In genomic region chr6:139577026-139577861, GRCm38 (mm10) we compare ENCODE assay signal across 8 mouse cellular contexts. TPM values are rescaled to one million over a fixed set of nuclear protein-coding genes. Genes with fewer than 3 reads are reported as not detected.
DNase-seq lines count a peak whose midpoint lies in the region; ATAC-seq and TF ChIP-seq lines count a peak whose summit lies in the region.

No protein-coding gene starts in this region.

- no peaks in the 10 kb centered on the region for H3K36me3 ChIP-seq in embryonic facial prominence, embryonic 11.5 days (replicated peaks; ENCODE audit: control insufficient read depth, insufficient read depth, low read depth, low read length)
- no peaks in the 10 kb centered on the region for H3K36me3 ChIP-seq in embryonic facial prominence, embryonic 10.5 days (replicated peaks)
- H3K36me3 ChIP-seq in lung, embryonic 16.5 days (ENCODE audit: control insufficient read depth, insufficient read depth, low read length) = no peaks in the 10 kb centered on the region
- no peaks in the 10 kb centered on the region for H3K36me3 ChIP-seq in liver, embryonic 14.5 days (replicated peaks; ENCODE audit: control insufficient read depth, insufficient read depth, low read depth)
- no peaks in the 10 kb centered on the region for H3K36me3 ChIP-seq in stomach, postnatal 0 days (ENCODE audit: control insufficient read depth, insufficient read depth, low read length)

- 58% methylated on average over 18 of the region's 18 CpGs for WGBS in embryonic facial prominence, embryonic 11.5 days
- WGBS in embryonic facial prominence, embryonic 10.5 days = 58% methylated on average over 18 of the region's 18 CpGs
- WGBS in lung, embryonic 16.5 days = 40% methylated on average over 18 of the region's 18 CpGs
- WGBS in liver, embryonic 14.5 days (ENCODE audit: insufficient replicate concordance) = 42% methylated on average over 18 of the region's 18 CpGs
- WGBS in stomach, postnatal 0 days = 45% methylated on average over 18 of the region's 18 CpGs

- peak; percentile 27; the same call in 1 of the 2 replicates for TF ChIP-seq CTCF in liver, embryonic 14.5 days (IDR thresholded peaks at IDR 0.05; ENCODE audit: low read depth)
- peak; percentile 85 for TF ChIP-seq CTCF in stomach, postnatal 0 days (IDR thresholded peaks at IDR 0.05; ENCODE audit: low read depth)

- no peaks in the 10 kb centered on the region for H3K9me3 ChIP-seq in embryonic facial prominence, embryonic 11.5 days (replicated peaks; ENCODE audit: control insufficient read depth, low read length)
- H3K9me3 ChIP-seq in embryonic facial prominence, embryonic 10.5 days = no peaks in the 10 kb centered on the region
- H3K9me3 ChIP-seq in lung, embryonic 16.5 days (ENCODE audit: control insufficient read depth, low read length) = no peaks in the 10 kb centered on the region
- no peaks in the 10 kb centered on the region for H3K9me3 ChIP-seq in liver, embryonic 14.5 days (ENCODE audit: control insufficient read depth, low read length)
- no peaks in the 10 kb centered on the region for H3K9me3 ChIP-seq in stomach, postnatal 0 days (ENCODE audit: control insufficient read depth, low read length)

- ATAC-seq in embryonic facial prominence, embryonic 11.5 days (replicated peaks; ENCODE audit: insufficient number of reproducible peaks, low FRiP score, low TSS enrichment, low read depth) = no peak
- no peak; the same call in 1 of the 2 replicates for ATAC-seq in lung, embryonic 16.5 days (ENCODE audit: low read depth)
- no peak for ATAC-seq in liver, embryonic 14.5 days (ENCODE audit: insufficient read depth)
- ATAC-seq in stomach, postnatal 0 days (ENCODE audit: low FRiP score, low TSS enrichment) = peak; percentile 57

- DNase-seq in embryonic facial prominence, embryonic 11.5 days (ENCODE audit: low spot score) = peak; percentile 73
- DNase-seq in embryonic facial prominence, embryonic 10.5 days (ENCODE audit: low spot score) = no peak
- no peak for DNase-seq in lung, postnatal 25 days (ENCODE audit: low spot score)
- no peak for DNase-seq in liver, embryonic 14.5 days (ENCODE audit: low read depth in 3 of 3, low spot score in 3 of 3)
- DNase-seq in stomach, postnatal 0 days (ENCODE audit: low spot score) = peak; percentile 19
- no peak for DNase-seq in thymus, postnatal 0 days (ENCODE audit: low spot score)
- DNase-seq in gastrocnemius, postnatal 10 days = no peak

- H3K4me2 ChIP-seq in embryonic facial prominence, embryonic 11.5 days (ENCODE audit: low read depth, low read length) = no peak overlapping the region
- H3K4me2 ChIP-seq in lung, embryonic 16.5 days (ENCODE audit: low read depth, low read length) = peak overlapping the region; percentile 53
- H3K4me2 ChIP-seq in liver, embryonic 14.5 days (ENCODE audit: low read depth) = peak overlapping the region; percentile 39
- H3K4me2 ChIP-seq in stomach, postnatal 0 days (replicated peaks; ENCODE audit: low read depth) = peak overlapping the region; percentile 35; the same call in 1 of the 2 replicates

- H3K4me1 ChIP-seq in embryonic facial prominence, embryonic 11.5 days (ENCODE audit: control insufficient read depth, insufficient read depth, low read length) = no peaks in the 10 kb centered on the region
- H3K4me1 ChIP-seq in embryonic facial prominence, embryonic 10.5 days = no peaks in the 10 kb centered on the region
- H3K4me1 ChIP-seq in lung, embryonic 16.5 days (replicated peaks; ENCODE audit: control insufficient read depth, insufficient read depth, low read length) = peaks cover 4% of the 10 kb centered on the region; the same call in 1 of the 2 replicates
- no peaks in the 10 kb centered on the region for H3K4me1 ChIP-seq in liver, embryonic 14.5 days (replicated peaks; ENCODE audit: control insufficient read depth in 2 of 2, insufficient read depth in 2 of 2, low read length in 1 of 2)
- H3K4me1 ChIP-seq in stomach, postnatal 0 days (replicated peaks; ENCODE audit: control insufficient read depth, insufficient read depth) = no peaks in the 10 kb centered on the region

- TF ChIP-seq EP300 in liver, embryonic 14.5 days (IDR thresholded peaks at IDR 0.05; ENCODE audit: low read depth) = no peak
- TF ChIP-seq EP300 in stomach, postnatal 0 days (optimal IDR thresholded peaks at IDR 0.05) = no peak

- no peak overlapping the region for H3K4me3 ChIP-seq in embryonic facial prominence, embryonic 11.5 days (ENCODE audit: low read depth, low read length)
- no peak overlapping the region for H3K4me3 ChIP-seq in embryonic facial prominence, embryonic 10.5 days
- peak overlapping the region; percentile 29 for H3K4me3 ChIP-seq in lung, embryonic 16.5 days (ENCODE audit: low read length)
- no peak overlapping the region for H3K4me3 ChIP-seq in liver, embryonic 14.5 days (ENCODE audit: insufficient read depth in 1 of 2, low read depth in 2 of 2, low read length in 2 of 2)
- H3K4me3 ChIP-seq in stomach, postnatal 0 days (ENCODE audit: low read depth, low read length) = no peak overlapping the region

- no peak overlapping the region for H3K27ac ChIP-seq in embryonic facial prominence, embryonic 11.5 days (replicated peaks; ENCODE audit: low read depth, low read length)
- no peak overlapping the region for H3K27ac ChIP-seq in embryonic facial prominence, embryonic 10.5 days (replicated peaks)
- H3K27ac ChIP-seq in lung, embryonic 16.5 days (ENCODE audit: low read length) = no peak overlapping the region
- H3K27ac ChIP-seq in liver, embryonic 14.5 days = no peak overlapping the region
- H3K27ac ChIP-seq in stomach, postnatal 0 days (replicated peaks) = no peak overlapping the region

- H3K27me3 ChIP-seq in embryonic facial prominence, embryonic 11.5 days (ENCODE audit: control insufficient read depth, insufficient read depth, low read length) = no peaks in the 10 kb centered on the region
- H3K27me3 ChIP-seq in embryonic facial prominence, embryonic 10.5 days (replicated peaks; ENCODE audit: low read depth, poor library complexity, severe bottlenecking) = no peaks in the 10 kb centered on the region
- no peaks in the 10 kb centered on the region for H3K27me3 ChIP-seq in lung, embryonic 16.5 days (ENCODE audit: control insufficient read depth, insufficient read depth, low read depth, low read length)
- H3K27me3 ChIP-seq in liver, embryonic 14.5 days (ENCODE audit: control insufficient read depth, insufficient read depth, low read length) = no peaks in the 10 kb centered on the region
- H3K27me3 ChIP-seq in stomach, postnatal 0 days (ENCODE audit: control insufficient read depth, insufficient read depth, low read length) = no peaks in the 10 kb centered on the region

- no peak overlapping the region for H3K9ac ChIP-seq in embryonic facial prominence, embryonic 11.5 days (replicated peaks; ENCODE audit: low read length)
- no peak overlapping the region for H3K9ac ChIP-seq in lung, embryonic 16.5 days (ENCODE audit: low read length)
- H3K9ac ChIP-seq in liver, embryonic 14.5 days (replicated peaks) = no peak overlapping the region
- H3K9ac ChIP-seq in stomach, postnatal 0 days (ENCODE audit: low read length) = no peak overlapping the region

RNA-seq across cellular contexts. Expression of gene Pik3c2g, which starts 9.8 kb away (rescaled TPM):
- polyA plus RNA-seq in embryonic facial prominence, embryonic 11.5 days (2014; fragmentation: Nextera tagmentation; extraction: Ambion mirVana) = 0.25 and 0.46 TPM in 2 replicates
- polyA plus RNA-seq in embryonic facial prominence, embryonic 10.5 days (2016; fragmentation: Nextera tagmentation; extraction: Ambion mirVana) = 0.08 and 0.25 TPM in 2 replicates
- polyA plus RNA-seq in lung, embryonic 16.5 days (2015; fragmentation: Nextera tagmentation; extraction: Ambion mirVana) = 2.2 and 2.7 TPM in 2 replicates
- 0.92 and 1.2 TPM in 2 replicates for polyA plus RNA-seq in liver, embryonic 14.5 days (2012; rRNA removed)
- 1.3 TPM in 2 replicates for polyA plus RNA-seq in liver, embryonic 14.5 days (2014; fragmentation: Nextera tagmentation; extraction: Ambion mirVana)
- polyA plus RNA-seq in stomach, postnatal 0 days (2015; fragmentation: Nextera tagmentation; extraction: Ambion mirVana) = 5.1 and 6.6 TPM in 2 replicates
- polyA plus RNA-seq in thymus, postnatal 0 days (2015; fragmentation: Nextera tagmentation; extraction: Ambion mirVana) = 0.09 TPM in 2 replicates
- under 1 TPM; 0.07 to 0.16 TPM for total RNA-seq in gastrocnemius, postnatal 10 days (2021)

Comparison
In these comparisons a context has a peak if more than half of its experiments do, and no peak if none do; other contexts are left out.
1. DNase-seq: peak in embryonic facial prominence, embryonic 11.5 days (single experiment) and stomach, postnatal 0 days (single experiment); none in embryonic facial prominence, embryonic 10.5 days (single experiment), lung, postnatal 25 days (single experiment), liver, embryonic 14.5 days (0 of 3), thymus, postnatal 0 days (single experiment) and gastrocnemius, postnatal 10 days (single experiment).